Mouse (Mus musculus) gastrocnemius, postnatal 25 days (tissue): Measurements from ENCODE around the gene Gjb1. TPM values are rescaled to one million over a fixed set of nuclear protein-coding genes. Genes with fewer than 3 reads are reported as not detected.
"Not testable (repeated sequence)": the region's sequence is repeated elsewhere in the genome, so short reads cannot be mapped to it uniquely, and the experiment has no call there.

Experiments used
- DNase-seq: peaks from one replicate; pipeline ENCODE4 v3.0.0; 2022
- long read RNA-seq, 2 experiments: library from polyadenylated mRNA; stranded (forward); transcript quantifications; one replicate each; pipeline ENCODE4 v2.0.0; 2021
- total RNA-seq, 2 experiments: library from RNA; stranded (reverse); gene quantifications; 1 replicate in 1 of 2; 2 replicates in 1 of 2; pipeline ENCODE4 v1.2.3; 2021

Gene Gjb1
- under 1 TPM; 0.46 TPM for total RNA-seq
- long read RNA-seq, experiment 1, partial matches to known transcripts: 0 of 1 reads
- long read RNA-seq, experiment 1, other reads (novel, unspliced or antisense): 0 of 1 reads
- long read RNA-seq, experiment 2: 0 reads

- no peak for DNase-seq
Observed at GRCm38 (mm10) chrX:101376190-101376968, at the start of gene Gjb1. Gjb1 (plus strand) TSS chrX:101376378.

DNA sequence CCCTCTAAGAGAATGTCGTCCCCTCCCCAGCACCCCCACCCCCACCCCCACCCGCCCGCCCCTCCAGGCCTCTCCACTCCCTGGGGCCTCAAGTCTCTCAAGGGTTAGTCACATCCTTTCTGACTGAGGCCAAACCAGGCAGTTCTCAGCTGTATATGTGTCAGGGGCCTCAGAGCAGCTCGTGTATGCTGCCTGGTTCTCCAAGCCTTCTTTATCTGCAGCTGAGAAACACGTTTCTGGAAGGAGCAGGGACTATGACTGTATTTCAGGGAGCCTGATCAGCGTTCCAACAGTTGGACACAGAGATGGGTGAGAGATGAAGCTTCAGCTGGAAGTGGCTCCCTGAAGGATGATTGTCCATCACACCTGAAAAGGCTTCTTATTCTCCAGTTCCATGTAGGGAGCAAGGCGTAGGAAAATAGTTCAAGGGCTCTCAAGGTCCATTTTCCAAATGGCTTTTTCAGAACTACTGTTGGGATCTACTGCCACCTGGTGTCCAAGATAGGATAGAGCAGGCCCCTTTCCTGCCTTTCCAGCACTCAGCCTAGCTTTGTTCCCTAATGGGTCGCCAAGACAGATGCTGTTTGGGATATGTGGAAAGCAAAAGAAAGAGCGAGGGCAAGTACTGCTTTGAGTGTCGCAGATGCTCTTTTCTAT lies 46.7 kb upstream of the Gjb1 start:
- DNase-seq: peak; percentile 31

GRCm38 (mm10) chrX:101332031-101332374 lies 44.2 kb upstream of the Gjb1 start:
- DNase-seq: no peak

- peak; percentile 90 for DNase-seq
Observed at GRCm38 (mm10) chrX:101332375-101333211, 43.6 kb upstream of the Gjb1 start.

DNA sequence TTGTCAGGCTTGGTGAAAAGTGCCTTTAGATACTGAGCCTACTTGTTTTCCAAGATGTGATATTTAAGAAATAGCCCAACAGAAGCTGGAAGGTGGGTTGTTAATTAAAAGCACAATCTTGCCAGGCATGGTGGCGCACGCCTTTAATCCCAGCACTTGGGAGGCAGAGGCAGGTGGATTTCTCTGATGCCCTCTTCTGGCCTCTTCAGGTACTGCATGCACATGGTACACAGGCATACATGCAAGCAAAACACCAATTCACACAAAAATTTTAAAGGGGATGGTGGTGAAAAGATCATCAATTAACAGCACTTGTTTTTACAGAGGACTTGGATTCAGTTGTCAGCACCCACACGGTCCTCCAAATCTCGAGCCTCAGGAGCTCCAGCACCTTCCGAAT lies 41.6 kb upstream of the Gjb1 start:
- DNase-seq: no peak

- no peak for DNase-seq
Observed at GRCm38 (mm10) chrX:101338666-101339065, 37.5 kb upstream of the Gjb1 start.

GRCm38 (mm10) chrX:101342837-101343236 lies 33.3 kb upstream of the Gjb1 start:
- DNase-seq: not testable (repeated sequence)

DNA sequence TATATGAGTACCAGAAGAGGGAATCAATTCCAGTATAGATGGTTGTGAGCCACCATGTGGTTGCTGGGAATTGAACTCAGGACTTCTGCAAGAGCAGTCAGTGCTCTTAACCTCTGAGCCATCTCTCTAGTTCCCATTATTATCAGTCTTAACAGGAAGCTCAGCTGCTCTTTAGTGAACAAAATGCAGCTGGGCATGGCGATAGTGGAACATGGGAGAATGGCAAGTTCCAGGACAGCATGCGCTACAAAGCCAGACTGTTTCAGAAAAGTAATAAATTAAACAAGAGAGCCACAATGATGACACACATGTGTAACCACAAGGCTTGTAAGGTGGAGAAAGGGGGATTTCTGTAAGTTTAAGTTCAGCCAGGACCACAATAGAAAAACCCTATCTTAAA lies 30.7 kb upstream of the Gjb1 start:
- no peak for DNase-seq

DNA sequence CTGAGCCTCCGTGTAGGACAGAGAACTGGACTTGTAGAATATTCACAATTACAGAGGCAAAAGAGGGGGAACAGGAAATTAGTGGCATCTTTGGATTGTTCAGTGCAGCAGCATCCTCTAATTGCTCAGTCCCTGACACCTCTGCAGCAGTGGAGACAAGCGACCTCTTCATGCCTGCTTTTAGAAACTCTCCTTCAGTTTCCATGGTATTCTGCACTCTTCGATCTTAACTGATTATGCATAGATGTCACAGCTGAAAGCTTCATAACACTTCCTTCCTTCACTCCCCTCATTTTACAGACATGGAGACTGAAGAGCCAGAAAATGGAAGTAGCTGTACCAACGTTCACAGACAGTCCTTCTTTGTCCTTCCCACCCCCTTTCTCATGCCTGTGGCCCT lies 29.7 kb upstream of the Gjb1 start:
- no peak for DNase-seq

- no peak for DNase-seq
Observed at GRCm38 (mm10) chrX:101351188-101351587, 25.0 kb upstream of the Gjb1 start.

GRCm38 (mm10) chrX:101358902-101359301 lies 17.3 kb upstream of the Gjb1 start:
- DNase-seq: not testable (repeated sequence)

DNA sequence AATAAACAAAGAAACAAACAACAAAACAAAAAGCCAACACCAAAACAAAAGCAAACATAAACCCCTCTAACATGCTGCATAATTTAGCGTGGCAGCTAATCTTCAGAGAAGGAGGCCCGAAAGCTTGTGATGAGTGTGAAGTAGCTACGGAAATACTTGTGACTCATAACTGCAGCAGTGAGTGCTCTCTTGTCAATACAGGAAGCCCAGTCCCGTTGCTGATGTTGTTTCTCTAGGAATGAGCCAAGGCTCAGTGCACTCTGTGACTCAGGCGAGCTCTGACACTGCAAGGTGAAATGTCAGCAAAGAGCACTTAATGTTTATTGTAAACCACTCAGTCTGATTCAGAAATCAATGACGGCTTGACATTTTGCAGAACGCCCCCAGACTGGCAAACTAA lies 7.2 kb upstream of the Gjb1 start:
- no peak for DNase-seq

GRCm38 (mm10) chrX:101370573-101370972 lies 5.6 kb upstream of the Gjb1 start:
- no peak for DNase-seq

DNA sequence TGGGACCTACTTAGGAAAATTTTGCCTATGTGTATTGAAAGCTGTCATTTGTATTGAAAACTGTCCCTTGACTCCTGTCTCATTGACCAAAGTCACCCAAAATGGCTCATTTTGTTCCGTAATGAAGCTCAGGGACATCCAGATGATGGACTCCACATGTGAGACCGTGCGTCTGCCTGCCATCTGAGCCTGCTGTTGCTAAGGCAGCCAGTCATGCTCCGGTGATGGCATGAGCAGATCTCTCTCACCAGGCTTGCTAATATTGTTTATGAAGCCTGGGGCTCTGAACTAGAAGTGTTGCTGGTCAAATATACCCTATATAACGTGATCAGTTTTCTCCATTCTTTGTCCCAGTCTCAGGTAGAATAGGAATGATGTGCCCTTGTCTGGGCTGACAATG lies 3.2 kb upstream of the Gjb1 start:
- no peak for DNase-seq

GRCm38 (mm10) chrX:101377076-101377475 lies 898 bp downstream of the Gjb1 start:
- no peak for DNase-seq

- no peak for DNase-seq
Observed at GRCm38 (mm10) chrX:101379744-101380143, 3.6 kb downstream of the Gjb1 start.

DNA sequence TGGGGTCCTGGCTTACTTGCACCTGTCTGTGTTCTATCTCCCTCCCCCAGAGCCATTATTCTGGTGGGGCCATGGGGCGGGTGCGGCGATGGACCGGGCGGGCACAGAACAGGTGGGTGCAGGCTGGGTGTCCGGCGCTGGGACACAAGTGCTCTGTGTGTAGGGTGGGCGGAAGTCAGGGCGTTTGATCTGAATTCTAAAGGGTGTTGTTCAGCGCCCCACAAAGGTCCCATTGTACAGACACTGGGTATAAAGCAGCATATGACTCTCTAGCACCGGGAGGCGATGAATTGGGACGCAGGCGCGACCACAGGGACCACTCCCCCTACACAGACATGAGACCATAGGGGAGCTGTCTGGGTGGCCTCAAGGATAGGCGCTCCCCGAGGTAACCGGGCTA lies 7.3 kb downstream of the Gjb1 start:
- DNase-seq: no peak

DNA sequence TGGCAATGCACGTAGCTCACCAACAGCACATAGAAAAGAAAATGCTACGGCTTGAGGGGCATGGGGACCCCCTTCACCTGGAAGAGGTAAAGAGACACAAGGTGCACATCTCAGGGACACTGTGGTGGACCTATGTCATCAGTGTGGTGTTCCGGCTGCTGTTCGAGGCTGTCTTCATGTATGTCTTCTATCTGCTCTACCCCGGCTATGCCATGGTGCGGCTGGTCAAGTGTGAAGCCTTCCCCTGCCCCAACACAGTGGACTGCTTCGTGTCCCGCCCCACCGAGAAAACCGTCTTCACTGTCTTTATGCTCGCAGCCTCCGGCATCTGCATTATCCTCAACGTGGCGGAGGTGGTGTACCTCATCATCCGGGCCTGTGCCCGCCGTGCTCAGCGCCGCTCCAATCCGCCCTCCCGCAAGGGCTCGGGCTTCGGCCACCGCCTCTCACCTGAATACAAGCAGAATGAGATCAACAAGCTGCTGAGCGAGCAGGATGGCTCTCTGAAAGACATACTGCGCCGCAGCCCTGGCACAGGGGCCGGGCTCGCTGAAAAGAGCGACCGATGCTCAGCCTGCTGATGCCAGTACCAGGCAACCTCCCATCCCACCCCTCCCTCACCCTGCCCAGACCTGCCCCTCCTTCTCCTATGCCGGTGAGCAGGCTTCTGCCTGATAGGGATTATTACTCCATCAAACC lies 8.4 kb downstream of the Gjb1 start:
- no peak for DNase-seq

GRCm38 (mm10) chrX:101386222-101386621 lies 10.0 kb downstream of the Gjb1 start:
- DNase-seq: no peak

DNA sequence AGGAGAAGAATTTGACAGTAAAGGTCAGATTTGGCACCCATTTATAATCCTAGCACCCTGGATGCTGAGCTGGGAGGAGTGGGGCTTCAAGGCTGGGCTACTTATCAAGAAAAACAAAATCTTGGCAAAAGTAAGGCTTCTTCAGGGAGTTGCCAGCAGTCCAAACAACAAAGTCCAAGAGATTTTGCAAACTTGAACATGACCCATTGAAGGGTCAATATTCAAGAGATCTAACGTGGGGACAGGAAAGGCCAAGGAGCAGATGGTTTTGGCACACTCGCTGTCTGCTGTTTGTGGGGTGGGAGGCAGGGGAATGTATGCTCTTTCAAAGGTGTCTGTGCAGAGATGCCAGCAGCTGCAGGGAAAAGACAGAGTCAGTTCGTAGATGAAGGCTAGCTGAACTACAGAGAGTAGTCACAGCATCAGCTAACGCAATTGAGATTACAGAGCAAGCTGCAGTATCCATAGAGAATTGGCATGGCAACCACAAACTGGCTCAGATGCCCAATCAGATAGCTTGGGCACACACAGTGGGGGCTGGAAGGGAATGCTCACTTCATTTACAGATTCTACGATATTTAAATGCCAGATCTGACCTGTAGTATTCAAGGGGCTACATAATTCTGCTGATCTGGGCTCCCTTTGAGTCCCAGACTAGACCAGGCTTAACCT lies 12.8 kb downstream of the Gjb1 start:
- DNase-seq: no peak

GRCm38 (mm10) chrX:101394341-101394740 lies 18.2 kb downstream of the Gjb1 start:
- no peak for DNase-seq

DNA sequence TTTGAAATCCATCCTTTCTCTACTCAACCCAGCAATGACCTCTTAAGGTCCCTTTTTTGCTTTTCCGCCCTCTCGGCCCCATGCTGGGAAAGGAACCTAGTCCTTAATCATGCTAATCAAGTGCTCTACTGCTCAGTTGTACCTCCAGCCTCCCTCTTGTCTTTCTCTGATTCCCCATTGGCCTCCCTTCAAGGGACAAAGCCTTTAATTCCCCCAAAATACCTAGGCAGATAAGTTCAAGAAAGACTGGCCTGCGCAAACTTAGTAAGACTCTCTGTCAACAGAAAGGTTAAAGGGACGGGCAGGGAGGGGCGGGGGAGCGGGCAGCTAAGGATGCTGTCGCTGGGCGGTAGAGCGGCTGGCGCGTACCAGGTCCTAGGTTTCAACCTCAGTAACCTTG lies 20.3 kb downstream of the Gjb1 start:
- no peak for DNase-seq
